Mouse (Mus musculus) liver, postnatal 0 days (tissue): ENCODE data around the gene Fanca. TPM values are rescaled to one million over a fixed set of nuclear protein-coding genes. Genes with fewer than 3 reads are reported as not detected.
A peak's percentile ranks its signal among the peaks of the same experiment; 100 is the strongest.

Experiments used
- ATAC-seq: fragments of 200-750 bp; cut with Nextera tagmentation; 2 replicates; pipeline ENCODE4 v1.8.0; 2017; ENCODE audit warnings: mild to moderate bottlenecking, moderate library complexity
- DNase-seq: peaks from one replicate; pipeline ENCODE4 v3.0.0-alpha.2; 2016
- H3K27ac ChIP-seq: fragments of 300-500 bp; sonication (generic); 2 replicates; pipeline ENCODE4 v1.5.1; 2014; ENCODE audit warnings: antibody characterized with exemption, moderate library complexity, mild to moderate bottlenecking, low read depth
- H3K27me3 ChIP-seq: fragments of 300-500 bp; sonication (generic); 2 replicates; pipeline ENCODE4 v1.6.1; 2014; ENCODE audit warnings: low read length, control low read depth, mixed read lengths; ENCODE audit not compliant: insufficient read depth
- H3K36me3 ChIP-seq: fragments of 300-500 bp; sonication (generic); replicated peaks from 2 replicates; pipeline ENCODE4 v1.6.1; 2014; ENCODE audit warnings: mild to moderate bottlenecking, control low read depth, low read length, moderate library complexity, mixed read lengths; ENCODE audit not compliant: insufficient read depth
- H3K4me1 ChIP-seq: fragments of 300-500 bp; sonication (generic); 2 replicates; pipeline ENCODE4 v1.6.1; 2014; ENCODE audit warnings: antibody characterized with exemption, mild to moderate bottlenecking, control low read depth; ENCODE audit not compliant: insufficient read depth
- H3K4me2 ChIP-seq: fragments of 300-500 bp; sonication (generic); 2 replicates; pipeline ENCODE4 v1.6.1; 2014; ENCODE audit warnings: low read depth, mild to moderate bottlenecking, low read length, moderate library complexity, mixed read lengths
- H3K4me3 ChIP-seq: fragments of 300-500 bp; sonication (generic); 2 replicates; pipeline ENCODE4 v1.5.1; 2014; ENCODE audit warnings: low read depth, low read length
- H3K9ac ChIP-seq: fragments of 300-500 bp; sonication (generic); replicated peaks from 2 replicates; pipeline ENCODE4 v1.6.1; 2014; ENCODE audit warnings: mild to moderate bottlenecking, moderate library complexity
- H3K9me3 ChIP-seq: fragments of 300-500 bp; sonication (generic); 2 replicates; pipeline ENCODE4 v1.6.1; 2016; ENCODE audit warnings: mild to moderate bottlenecking, control low read depth, low read length, mixed read lengths
- CTCF ChIP-seq: sonication (generic); IDR thresholded peaks from 2 replicates; pipeline ENCODE4 v1.5.1; 2016; ENCODE audit warnings: antibody characterized with exemption, low read depth
- EP300 ChIP-seq: IDR thresholded peaks from 2 replicates; pipeline ENCODE4 v1.6.1; 2016; ENCODE audit warnings: antibody characterized with exemption, low read depth, mild to moderate bottlenecking
- WGBS: fragments of 180-500 bp; shearing (Covaris S2); extraction: QIAGEN DNeasy Blood & Tissue Kit; methylation state at CpG from one replicate; pipeline ENCODE4 v1.1.7; 2014; ENCODE audit not compliant: insufficient replicate concordance; 5-methylcytosine and 5-hydroxymethylcytosine counted together
- polyA plus RNA-seq: library from polyadenylated mRNA; unstranded; fragments of >200 nt; fragmentation: Nextera tagmentation; extraction: Ambion mirVana; gene quantifications from 2 replicates; pipeline ENCODE4 v1.2.1, GENCODE M21; 2015

Fanca gene
- polyA plus RNA-seq, 1 experiment from 2014 or later, result 6.3 TPM

DNA sequence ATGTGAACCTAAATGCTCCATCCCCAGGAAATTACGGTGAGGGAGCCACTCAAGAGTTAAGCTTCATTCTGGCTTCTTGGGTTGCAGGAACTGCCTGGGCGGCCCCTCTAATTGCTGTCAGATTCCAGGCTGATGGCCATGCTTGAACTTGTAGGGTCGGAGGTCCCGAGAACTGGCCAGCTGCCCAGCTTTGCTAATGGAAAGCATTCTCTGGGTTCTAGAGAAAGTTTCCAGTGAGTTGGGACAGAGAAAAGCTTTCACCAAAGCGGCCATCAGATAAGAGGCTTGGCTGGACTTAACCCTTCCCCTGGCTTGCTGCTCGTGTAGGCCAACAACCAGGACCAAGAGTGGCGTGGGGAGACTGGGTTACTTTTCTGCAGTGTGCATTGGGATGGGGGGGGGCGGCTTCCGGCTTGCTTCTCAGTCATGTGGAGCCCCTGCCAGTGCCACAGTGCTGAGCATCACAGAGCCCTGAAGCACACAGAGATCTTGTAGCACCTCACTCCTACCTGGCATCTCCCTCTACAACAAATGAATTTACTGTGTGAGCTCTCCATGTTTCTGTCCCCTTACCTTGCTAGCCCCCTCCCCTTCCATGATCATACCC lies 30.0 kb upstream of the Fanca start:
- TF ChIP-seq CTCF (no peak), EP300 (no peak)
- Histone ChIP-seq H3K4me3 (no peak overlapping the region), H3K4me2 (no peak overlapping the region), H3K36me3 (no peaks in the 10 kb centered on the region), H3K4me1 (peaks cover 2% of the 10 kb centered on the region; the same call in 1 of the 2 replicates), H3K9ac (no peak overlapping the region), H3K9me3 (no peaks in the 10 kb centered on the region), H3K27me3 (no peaks in the 10 kb centered on the region), H3K27ac (no peak overlapping the region)
- WGBS, result 68% methylated on average over 9 of the region's 9 CpGs
- ATAC-seq (no peak), DNase-seq (peak; percentile 54)

DNA sequence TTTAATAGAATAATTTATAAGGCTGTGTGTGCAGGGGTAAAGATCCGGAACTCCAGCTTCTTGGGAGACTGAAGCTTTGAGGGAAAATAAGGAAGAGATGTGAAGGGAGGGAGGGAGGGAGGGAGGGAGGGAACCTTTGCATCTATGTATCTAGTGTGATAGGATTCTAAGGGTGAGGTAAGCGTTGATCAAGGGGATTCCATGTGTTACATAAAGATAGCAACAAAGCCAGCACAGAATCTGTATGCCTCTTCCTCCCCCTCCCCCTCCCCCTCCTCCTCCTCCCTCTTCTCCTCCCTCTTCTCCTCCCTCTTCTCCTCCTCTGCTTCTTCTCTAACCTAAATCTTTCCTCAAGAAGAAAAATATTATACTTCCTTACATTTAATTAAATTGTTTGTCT lies 28.9 kb upstream of the Fanca start:
- ATAC-seq, result no peak
- no peak for DNase-seq
- no peak overlapping the region for H3K4me3 ChIP-seq
- H3K9ac ChIP-seq, result no peak overlapping the region
- TF ChIP-seq EP300 (no peak), CTCF (no peak)
- H3K9me3 ChIP-seq, result no peaks in the 10 kb centered on the region
- H3K4me1 ChIP-seq, result peaks cover 2% of the 10 kb centered on the region; the same call in 1 of the 2 replicates
- H3K4me2 ChIP-seq, result no peak overlapping the region
- H3K27ac ChIP-seq, result no peak overlapping the region
- 71% methylated on average over 2 of the region's 2 CpGs for WGBS
- no peaks in the 10 kb centered on the region for H3K36me3 ChIP-seq
- no peaks in the 10 kb centered on the region for H3K27me3 ChIP-seq

DNA sequence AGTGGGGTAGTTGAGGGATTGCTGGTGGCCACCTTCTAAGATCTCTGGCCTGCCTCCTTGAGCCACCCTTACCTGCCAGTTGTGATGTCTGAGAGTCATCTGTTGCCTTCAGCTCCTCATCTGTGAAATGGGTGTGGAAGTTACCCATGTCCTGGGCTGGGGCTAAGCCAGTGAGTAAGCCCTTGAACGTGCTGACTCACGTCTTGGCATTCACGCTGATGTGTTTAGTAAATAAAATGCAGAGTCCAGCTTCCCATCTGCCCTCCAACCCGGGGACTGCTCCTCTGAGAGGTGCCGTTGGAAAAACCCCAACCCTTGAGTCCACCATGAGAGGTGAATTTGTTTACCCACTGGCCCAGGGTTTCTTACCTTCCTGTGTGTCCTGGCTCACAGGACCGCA lies 27.5 kb upstream of the Fanca start:
- no peak for DNase-seq
- Histone ChIP-seq H3K9me3 (no peaks in the 10 kb centered on the region), H3K9ac (no peak overlapping the region), H3K4me2 (no peak overlapping the region), H3K27me3 (no peaks in the 10 kb centered on the region), H3K4me3 (no peak overlapping the region), H3K36me3 (no peaks in the 10 kb centered on the region), H3K27ac (no peak overlapping the region), H3K4me1 (peaks cover 5% of the 10 kb centered on the region; the same call in 1 of the 2 replicates)
- ATAC-seq, result no peak
- TF ChIP-seq EP300 (no peak), CTCF (no peak)
- 72% methylated on average over 6 of the region's 6 CpGs for WGBS

DNA sequence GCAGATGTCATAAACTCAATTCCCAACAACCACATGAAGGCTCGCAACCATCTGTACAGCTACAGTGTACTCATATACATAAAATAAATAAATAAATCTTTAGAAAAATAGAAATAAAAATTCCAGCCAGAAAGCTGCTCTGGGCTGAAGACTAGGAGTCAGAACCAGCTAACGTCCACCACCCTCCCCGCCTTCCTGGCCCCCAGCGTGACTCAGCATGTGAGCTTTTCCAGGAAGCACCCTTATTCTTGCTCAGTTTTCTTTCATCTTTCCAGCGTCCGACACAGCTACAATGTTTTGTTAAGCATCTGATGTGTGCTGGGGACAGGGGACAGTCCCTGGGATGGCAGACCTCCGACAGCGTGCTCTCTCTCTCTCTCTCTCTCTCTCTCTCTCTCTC lies 26.8 kb upstream of the Fanca start:
- Histone ChIP-seq H3K4me3 (no peak overlapping the region), H3K27me3 (no peaks in the 10 kb centered on the region), H3K4me1 (peaks cover 5% of the 10 kb centered on the region; the same call in 1 of the 2 replicates), H3K27ac (no peak overlapping the region), H3K4me2 (no peak overlapping the region), H3K36me3 (no peaks in the 10 kb centered on the region), H3K9me3 (no peaks in the 10 kb centered on the region), H3K9ac (no peak overlapping the region)
- 67% methylated on average over 8 of the region's 8 CpGs for WGBS
- ATAC-seq (no peak), DNase-seq (no peak)
- no peak for TF ChIP-seq CTCF
- no peak for TF ChIP-seq EP300

DNA sequence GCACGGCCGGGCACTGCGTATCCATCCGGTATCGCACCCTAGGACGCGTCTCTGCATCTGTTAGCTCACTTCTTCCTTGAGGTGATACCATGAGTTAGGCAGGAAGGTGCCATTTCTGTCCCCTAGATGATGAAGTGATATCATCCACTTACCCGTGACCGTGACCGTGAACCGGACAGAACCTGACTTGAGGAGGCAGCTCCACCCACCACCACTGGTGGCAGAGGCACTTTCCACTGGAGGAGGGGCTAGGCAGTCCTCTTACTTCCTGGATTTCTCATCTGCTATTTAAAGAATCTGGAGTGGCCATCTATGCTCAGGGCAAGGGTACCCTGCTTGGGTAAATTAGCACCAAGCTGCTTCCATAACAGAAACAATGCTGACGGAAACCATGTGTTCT lies 25.0 kb upstream of the Fanca start:
- no peak overlapping the region for H3K9ac ChIP-seq
- TF ChIP-seq EP300, result no peak
- TF ChIP-seq CTCF, result no peak
- H3K4me2 ChIP-seq, result no peak overlapping the region
- H3K27me3 ChIP-seq, result no peaks in the 10 kb centered on the region
- no peaks in the 10 kb centered on the region for H3K36me3 ChIP-seq
- DNase-seq (no peak), ATAC-seq (no peak)
- H3K27ac ChIP-seq, result no peak overlapping the region; the same call in 1 of the 2 replicates
- no peak overlapping the region for H3K4me3 ChIP-seq
- H3K9me3 ChIP-seq, result no peaks in the 10 kb centered on the region; the same call in 1 of the 2 replicates
- WGBS, result 82% methylated on average over 12 of the region's 12 CpGs
- H3K4me1 ChIP-seq, result 0 out of 2 replicates have a peak, but pooled peaks cover 2% of the 10 kb centered on the region

DNA sequence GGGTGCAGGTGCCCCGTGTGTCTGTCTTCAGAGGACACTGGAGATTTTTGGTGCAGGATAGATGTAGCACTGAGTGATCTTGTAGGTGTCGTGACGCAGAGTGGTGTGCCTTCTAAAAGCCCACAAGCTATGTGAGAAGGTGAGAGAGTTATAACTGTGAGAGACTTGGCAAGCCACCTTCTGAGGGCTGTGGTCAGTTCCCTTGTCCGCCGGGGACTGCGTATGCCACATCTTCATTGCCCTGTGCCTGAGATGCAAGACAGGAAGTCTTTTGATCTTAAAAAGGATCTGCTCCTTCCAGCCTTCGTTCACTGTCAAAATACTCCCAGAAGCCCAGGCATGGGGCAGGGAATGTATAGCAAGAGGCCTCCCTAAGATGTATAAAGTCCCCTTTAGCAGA lies 24.5 kb upstream of the Fanca start:
- no peaks in the 10 kb centered on the region for H3K36me3 ChIP-seq
- TF ChIP-seq EP300, result no peak
- no peak for TF ChIP-seq CTCF
- no peak overlapping the region for H3K4me3 ChIP-seq
- H3K4me1 ChIP-seq, result 0 out of 2 replicates have a peak, but pooled peaks cover 2% of the 10 kb centered on the region
- H3K4me2 ChIP-seq, result no peak overlapping the region
- H3K27me3 ChIP-seq, result no peaks in the 10 kb centered on the region
- no peak overlapping the region for H3K9ac ChIP-seq
- DNase-seq (no peak), ATAC-seq (no peak)
- H3K27ac ChIP-seq, result no peak overlapping the region
- 55% methylated on average over 7 of the region's 7 CpGs for WGBS
- no peaks in the 10 kb centered on the region; the same call in 1 of the 2 replicates for H3K9me3 ChIP-seq
